Mouse (Mus musculus) liver, adult 2 months (tissue): Measurements from ENCODE around the gene Htra1. TPM values are rescaled to one million over a fixed set of nuclear protein-coding genes. Genes with fewer than 3 reads are reported as not detected.

Experiments used
- DNase-seq: peaks from one replicate; pipeline ENCODE4 v3.0.0-alpha.2; 2011; ENCODE audit warnings: low read depth, low spot score; ENCODE audit errors: extremely low read depth
- H3K27ac ChIP-seq: fragments of 200-500 bp; replicated peaks from 2 replicates; pipeline ENCODE4 v1.5.1; 2012; ENCODE audit warnings: low read depth, mild to moderate bottlenecking, control low read depth, inconsistent platforms, low read length; ENCODE audit not compliant: insufficient read depth
- H3K27me3 ChIP-seq: fragments of 200-500 bp; 2 replicates; pipeline ENCODE4 v1.6.1; 2012; ENCODE audit warnings: mild to moderate bottlenecking, moderate library complexity, low read length, inconsistent platforms; ENCODE audit not compliant: control insufficient read depth, insufficient read depth
- H3K36me3 ChIP-seq: fragments of 200-500 bp; 2 replicates; pipeline ENCODE4 v1.6.1; 2012; ENCODE audit warnings: low read length, inconsistent platforms; ENCODE audit not compliant: control insufficient read depth, insufficient read depth
- H3K4me1 ChIP-seq: fragments of 200-500 bp; 2 replicates; pipeline ENCODE4 v1.6.1; 2011; ENCODE audit warnings: low read length; ENCODE audit not compliant: control insufficient read depth, insufficient read depth
- H3K4me3 ChIP-seq: fragments of 200-500 bp; 2 replicates; pipeline ENCODE4 v1.5.1; 2011; ENCODE audit warnings: low read depth, mild to moderate bottlenecking, control low read depth, low read length, moderate library complexity; ENCODE audit not compliant: insufficient read depth
- H3K79me2 ChIP-seq: fragments of 200-500 bp; 2 replicates; pipeline ENCODE4 v1.6.1; 2012; ENCODE audit warnings: inconsistent platforms, mild to moderate bottlenecking, low read length, moderate library complexity; ENCODE audit not compliant: control insufficient read depth, insufficient read depth
- H3K9ac ChIP-seq: fragments of 200-500 bp; 2 replicates; pipeline ENCODE4 v1.6.1; 2012; ENCODE audit warnings: low read depth, mild to moderate bottlenecking, control low read depth, inconsistent platforms, low read length
- CTCF ChIP-seq: fragments of 200-500 bp; IDR thresholded peaks from 2 replicates; pipeline ENCODE4 v1.5.1; 2011; ENCODE audit warnings: low read depth, low read length, control low read depth
- POLR2A ChIP-seq: fragments of 200-500 bp; IDR thresholded peaks from 2 replicates; pipeline ENCODE4 v1.6.1; 2011; ENCODE audit warnings: low read length, control low read depth; ENCODE audit not compliant: insufficient read depth; ENCODE audit errors: extremely low read depth
- WGBS: fragments of 180-500 bp; shearing (Covaris S2); methylation state at CpG from one replicate; pipeline ENCODE4 v1.1.7; 2018; 5-methylcytosine and 5-hydroxymethylcytosine counted together
- polyA plus RNA-seq: library from polyadenylated mRNA; depleted of rRNA; stranded (reverse); fragments of >200 nt; gene quantifications from 2 replicates; pipeline ENCODE4 v1.2.3, GENCODE M21; 2012; rRNA removed
- total RNA-seq: library from RNA; depleted of rRNA; stranded (reverse); fragments of >200 nt; gene quantifications from 2 replicates; pipeline ENCODE4 v1.2.3, GENCODE M21; 2014; rRNA removed

Gene Htra1
- total and polyA plus RNA-seq, 2 experiments, result 2.6 to 3.2 TPM

GRCm38 (mm10) chr7:131027557-131027956, 91.6 kb downstream of the Htra1 start:
- H3K27ac ChIP-seq, result no peak overlapping the region
- H3K4me3 ChIP-seq, result no peak overlapping the region
- no peaks in the 10 kb centered on the region for H3K36me3 ChIP-seq
- no peak overlapping the region for H3K9ac ChIP-seq
- TF ChIP-seq CTCF, result no peak
- TF ChIP-seq POLR2A, result no peak
- 97% methylated on average over 1 of the region's 1 CpGs for WGBS
- H3K4me1 ChIP-seq, result no peaks in the 10 kb centered on the region
- H3K79me2 ChIP-seq, result no peaks in the 10 kb centered on the region
- no peak for DNase-seq
- peaks cover 5% of the 10 kb centered on the region; the same call in 1 of the 2 replicates for H3K27me3 ChIP-seq

- H3K9ac ChIP-seq, result no peak within 1 kb of the TSS
- no peak for DNase-seq
- WGBS, result 75% methylated on average over 5 of the region's 5 CpGs
- H3K27ac ChIP-seq, result no peak within 1 kb of the TSS
- no peaks in the 10 kb centered on the region for H3K36me3 ChIP-seq
- peaks cover 8% of the 10 kb centered on the region; the same call in 1 of the 2 replicates for H3K27me3 ChIP-seq
- TF ChIP-seq CTCF, result no peak
- no peak for TF ChIP-seq POLR2A
- H3K4me1 ChIP-seq, result no peaks in the 10 kb centered on the region
- H3K4me3 ChIP-seq, result no peak within 1 kb of the TSS
- no peaks in the 10 kb centered on the region for H3K79me2 ChIP-seq
Measured at GRCm38 (mm10) chr7:131031755-131032154, 95.8 kb downstream of the Htra1 start, which contains the start of gene Dmbt1. Gene Dmbt1 (plus strand): TSS chr7:131032053.

Other genes starting within 250 kb of the Htra1 start
- not detected in 2 replicates for gene Btbd16, start 162.0 kb upstream of the Htra1 start, total RNA-seq
- gene Btbd16, start 162.0 kb upstream of the Htra1 start, polyA plus RNA-seq, result 0.06 TPM in 1 of 2 replicates, not detected in the other
- 7.0 and 9.3 TPM in 2 replicates for gene Plekha1, start 70.4 kb upstream of the Htra1 start, total RNA-seq
- 4.3 and 5.6 TPM in 2 replicates for gene Plekha1, start 70.4 kb upstream of the Htra1 start, polyA plus RNA-seq
- gene Dmbt1, start 95.9 kb downstream of the Htra1 start, total RNA-seq, result 5.6 and 32.1 TPM in 2 replicates
- gene Dmbt1, start 95.9 kb downstream of the Htra1 start, polyA plus RNA-seq, result 0.35 and 0.55 TPM in 2 replicates
- gene 4933402N03Rik, start 210.2 kb downstream of the Htra1 start, total RNA-seq, result not detected in 2 replicates
- gene 4933402N03Rik, start 210.2 kb downstream of the Htra1 start, polyA plus RNA-seq, result not detected in 2 replicates
- not detected in 2 replicates for gene 5430419D17Rik, start 238.3 kb downstream of the Htra1 start, total RNA-seq
- not detected in 2 replicates for gene 5430419D17Rik, start 238.3 kb downstream of the Htra1 start, polyA plus RNA-seq